Mouse (Mus musculus): Measurements from ENCODE around the gene Fbxl17. TPM values are rescaled to one million over a fixed set of nuclear protein-coding genes. Genes with fewer than 3 reads are reported as not detected.

The Fbxl17 gene
- total and polyA plus RNA-seq, 3 experiments = 7.8 to 25.9 (median 25.5) TPM

GRCm38 (mm10) chr17:63324039-63324438, 175.8 kb downstream of the Fbxl17 start:
- WGBS = 28% methylated on average over 2 of the region's 2 CpGs
- no peak overlapping the region for H3K4me3 ChIP-seq
- TF ChIP-seq CTCF (IDR thresholded peaks at IDR 0.05) (no peak; the same call in none of the 2 replicates), EP300 (IDR thresholded peaks at IDR 0.05; ENCODE audit: insufficient read depth, low read depth, low read length) (peak; percentile 84)
- peaks cover 2% of the 10 kb centered on the region for H3K36me3 ChIP-seq (ENCODE audit: control insufficient read depth, insufficient read depth, low read length)
- H3K27me3 ChIP-seq (ENCODE audit: control insufficient read depth, insufficient read depth, low read length) = no peaks in the 10 kb centered on the region
- H3K27ac ChIP-seq = no peak overlapping the region
- no peaks in the 10 kb centered on the region; the same call in 1 of the 2 replicates for H3K4me1 ChIP-seq (ENCODE audit: control insufficient read depth, insufficient read depth, low read length)
- H3K9ac ChIP-seq (ENCODE audit: low read depth, low read length) = no peak overlapping the region
- peak; percentile 63 to 73 for DNase-seq
- H3K79me2 ChIP-seq (replicated peaks; ENCODE audit: control insufficient read depth, insufficient read depth, low read length) = no peaks in the 10 kb centered on the region
- intact Hi-C loops (cut with DNase I) = loop anchor here (1.0 kb wide), 2 partner anchors 90 to 144 kb away; no protein-coding TSS in a partner anchor

DNA sequence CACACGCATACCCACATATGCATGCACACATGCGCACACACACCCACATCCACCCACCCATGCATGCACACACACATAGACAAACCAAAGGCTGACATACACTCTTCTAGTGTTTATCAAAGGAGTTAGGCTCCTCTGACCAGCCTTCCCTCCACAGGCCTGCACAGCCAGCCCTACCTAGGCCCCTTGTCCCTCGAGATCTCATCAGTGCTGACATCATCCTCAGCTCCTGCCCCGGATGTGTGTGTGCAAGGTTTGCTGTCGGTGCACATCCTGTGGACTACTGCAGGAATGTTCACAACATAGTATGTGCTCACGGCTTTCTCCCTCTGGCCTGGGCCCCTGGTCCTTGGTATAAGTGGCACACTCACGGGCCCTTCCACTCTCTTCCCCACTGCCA, 177.0 kb downstream of the Fbxl17 start:
- 57% methylated on average over 7 of the region's 7 CpGs for WGBS
- Histone ChIP-seq H3K27ac (no peak overlapping the region), H3K4me3 (no peak overlapping the region), H3K9ac (ENCODE audit: low read depth, low read length) (no peak overlapping the region), H3K79me2 (replicated peaks; ENCODE audit: control insufficient read depth, insufficient read depth, low read length) (no peaks in the 10 kb centered on the region), H3K27me3 (ENCODE audit: control insufficient read depth, insufficient read depth, low read length) (no peaks in the 10 kb centered on the region), H3K4me1 (ENCODE audit: control insufficient read depth, insufficient read depth, low read length) (peaks cover 1% of the 10 kb centered on the region; the same call in 1 of the 2 replicates), H3K36me3 (ENCODE audit: control insufficient read depth, insufficient read depth, low read length) (no peaks in the 10 kb centered on the region)
- DNase-seq = no peak
- intact Hi-C loops (cut with DNase I) = no loop called here
- TF ChIP-seq EP300 (IDR thresholded peaks at IDR 0.05; ENCODE audit: insufficient read depth, low read depth, low read length) (no peak), POLR2A (IDR thresholded peaks at IDR 0.05; ENCODE audit: insufficient read depth, low read depth, low read length) (no peak), CTCF (IDR thresholded peaks at IDR 0.05) (no peak)

DNA sequence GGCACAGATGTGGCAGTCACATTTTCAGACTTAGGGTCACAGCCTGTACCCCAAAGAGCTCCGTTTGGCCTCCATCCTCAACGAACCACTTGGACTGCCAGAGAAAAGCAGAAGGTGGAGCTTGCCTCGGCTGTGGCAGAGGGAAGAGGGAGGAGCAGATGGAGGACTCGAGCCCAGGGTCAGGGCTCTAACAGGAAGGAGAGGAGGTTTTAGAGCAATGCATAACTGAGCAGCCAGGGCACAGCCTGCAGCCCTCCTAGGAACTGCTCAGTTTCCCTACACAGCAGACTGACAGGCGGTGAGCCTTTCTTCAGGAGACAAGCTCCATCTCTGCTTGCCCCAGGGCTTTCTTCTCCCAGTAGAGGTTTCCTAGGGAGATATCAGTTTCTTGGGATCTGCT, 178.5 kb downstream of the Fbxl17 start:
- Histone ChIP-seq H3K36me3 (ENCODE audit: control insufficient read depth, insufficient read depth, low read length) (peaks cover 2% of the 10 kb centered on the region; the same call in 1 of the 2 replicates), H3K4me3 (no peak overlapping the region), H3K27me3 (ENCODE audit: control insufficient read depth, insufficient read depth, low read length) (no peaks in the 10 kb centered on the region), H3K9ac (ENCODE audit: low read depth, low read length) (no peak overlapping the region), H3K27ac (no peak overlapping the region), H3K79me2 (replicated peaks; ENCODE audit: control insufficient read depth, insufficient read depth, low read length) (no peaks in the 10 kb centered on the region), H3K4me1 (ENCODE audit: control insufficient read depth, insufficient read depth, low read length) (peaks cover 6% of the 10 kb centered on the region)
- TF ChIP-seq CTCF (IDR thresholded peaks at IDR 0.05) = no peak
- no peak for TF ChIP-seq EP300 (IDR thresholded peaks at IDR 0.05; ENCODE audit: insufficient read depth, low read depth, low read length)
- TF ChIP-seq POLR2A (IDR thresholded peaks at IDR 0.05; ENCODE audit: insufficient read depth, low read depth, low read length) = no peak
- no peak for DNase-seq
- 36% methylated on average over 5 of the region's 5 CpGs for WGBS
- intact Hi-C loops (cut with DNase I) = no loop called here

- peak; percentile 18 to 33 for DNase-seq
- TF ChIP-seq EP300 (IDR thresholded peaks at IDR 0.05; ENCODE audit: insufficient read depth, low read depth, low read length) = no peak
- no peak for TF ChIP-seq CTCF (IDR thresholded peaks at IDR 0.05)
- no peak for TF ChIP-seq POLR2A (IDR thresholded peaks at IDR 0.05; ENCODE audit: insufficient read depth, low read depth, low read length)
These were observed 182.3 kb downstream of the Fbxl17 start for GRCm38 (mm10) chr17:63317518-63317917.

GRCm38 (mm10) chr17:63315646-63316480, 184.0 kb downstream of the Fbxl17 start:
- H3K79me2 ChIP-seq (replicated peaks; ENCODE audit: control insufficient read depth, insufficient read depth, low read length) = no peaks in the 10 kb centered on the region
- intact Hi-C loops (cut with DNase I) = no loop called here
- H3K27me3 ChIP-seq (ENCODE audit: control insufficient read depth, insufficient read depth, low read length) = no peaks in the 10 kb centered on the region
- TF ChIP-seq CTCF (IDR thresholded peaks at IDR 0.05) (no peak), POLR2A (IDR thresholded peaks at IDR 0.05; ENCODE audit: insufficient read depth, low read depth, low read length) (no peak), EP300 (IDR thresholded peaks at IDR 0.05; ENCODE audit: insufficient read depth, low read depth, low read length) (no peak)
- WGBS = 34% methylated on average over 12 of the region's 12 CpGs
- H3K36me3 ChIP-seq (ENCODE audit: control insufficient read depth, insufficient read depth, low read length) = peaks cover 2% of the 10 kb centered on the region; the same call in 1 of the 2 replicates
- H3K9ac ChIP-seq (ENCODE audit: low read depth, low read length) = no peak overlapping the region
- no peak overlapping the region for H3K27ac ChIP-seq
- H3K4me3 ChIP-seq = no peak overlapping the region
- H3K4me1 ChIP-seq (ENCODE audit: control insufficient read depth, insufficient read depth, low read length) = peaks cover 16% of the 10 kb centered on the region
- peak in 1 of 2 experiments; percentile 11 for DNase-seq

More at GRCm38 (mm10) chr17:63317518-63317917, 182.3 kb downstream of the Fbxl17 start:
- Histone ChIP-seq H3K4me3 (no peak overlapping the region), H3K36me3 (ENCODE audit: control insufficient read depth, insufficient read depth, low read length) (peaks cover 2% of the 10 kb centered on the region; the same call in 1 of the 2 replicates), H3K79me2 (replicated peaks; ENCODE audit: control insufficient read depth, insufficient read depth, low read length) (no peaks in the 10 kb centered on the region), H3K9ac (ENCODE audit: low read depth, low read length) (peak overlapping the region; percentile 48; the same call in 1 of the 2 replicates), H3K27me3 (ENCODE audit: control insufficient read depth, insufficient read depth, low read length) (no peaks in the 10 kb centered on the region), H3K4me1 (ENCODE audit: control insufficient read depth, insufficient read depth, low read length) (peaks cover 15% of the 10 kb centered on the region), H3K27ac (peak overlapping the region; percentile 21; the same call in 1 of the 2 replicates)
- WGBS = 28% methylated on average over 7 of the region's 7 CpGs
- intact Hi-C loops (cut with DNase I) = no loop called here

- Histone ChIP-seq H3K4me1 (ENCODE audit: control insufficient read depth, insufficient read depth, low read length) (peaks cover 15% of the 10 kb centered on the region), H3K9ac (ENCODE audit: low read depth, low read length) (no peak overlapping the region), H3K79me2 (replicated peaks; ENCODE audit: control insufficient read depth, insufficient read depth, low read length) (no peaks in the 10 kb centered on the region), H3K36me3 (ENCODE audit: control insufficient read depth, insufficient read depth, low read length) (peaks cover 2% of the 10 kb centered on the region; the same call in 1 of the 2 replicates), H3K27me3 (ENCODE audit: control insufficient read depth, insufficient read depth, low read length) (no peaks in the 10 kb centered on the region), H3K4me3 (no peak overlapping the region), H3K27ac (no peak overlapping the region)
- no peak for TF ChIP-seq POLR2A (IDR thresholded peaks at IDR 0.05; ENCODE audit: insufficient read depth, low read depth, low read length)
- no peak for TF ChIP-seq CTCF (IDR thresholded peaks at IDR 0.05)
- TF ChIP-seq EP300 (IDR thresholded peaks at IDR 0.05; ENCODE audit: insufficient read depth, low read depth, low read length) = no peak
- no peak for DNase-seq
- 87% methylated on average over 3 of the region's 3 CpGs for WGBS
- intact Hi-C loops (cut with DNase I) = no loop called here
These were observed 187.0 kb downstream of the Fbxl17 start for GRCm38 (mm10) chr17:63312804-63313203.
